Mouse (Mus musculus): ENCODE data around the gene Tmprss4.
A peak's percentile ranks its signal among the peaks of the same experiment; 100 is the strongest.

Gene Tmprss4

DNA sequence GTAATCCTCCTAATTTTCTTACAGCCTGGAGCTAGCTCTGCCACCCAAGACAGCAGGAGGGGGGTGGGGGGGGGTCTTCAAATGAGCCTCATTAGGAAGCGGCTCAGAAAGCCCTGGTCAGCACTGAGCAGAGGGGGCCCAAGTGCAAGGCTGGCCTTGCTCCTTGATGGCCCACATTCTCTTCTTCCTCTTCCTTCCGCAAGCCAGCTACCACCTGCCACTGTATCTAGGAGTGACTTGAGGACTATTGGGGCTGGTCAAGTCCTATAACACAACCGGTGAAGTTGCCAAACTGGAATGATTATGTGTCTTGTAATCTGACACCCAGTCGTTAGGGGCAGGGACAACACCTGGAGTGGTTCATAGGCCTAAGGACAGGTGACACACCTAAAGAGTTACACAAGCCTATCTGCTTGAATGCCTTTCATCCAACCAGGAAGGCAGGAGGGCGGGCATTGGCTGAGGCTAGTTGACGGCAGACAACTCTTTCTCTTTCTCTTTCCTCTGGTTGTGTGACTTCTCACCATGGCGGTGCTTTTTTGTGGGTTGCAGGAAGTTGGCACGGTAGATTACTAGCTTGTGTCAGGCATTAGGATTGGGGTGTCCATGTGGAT, at the start of gene Tmprss4:
TSS of gene Tmprss4 (minus strand) at position 296 of the 614 bp plus-strand sequence.
- no peak for DNase-seq

DNA sequence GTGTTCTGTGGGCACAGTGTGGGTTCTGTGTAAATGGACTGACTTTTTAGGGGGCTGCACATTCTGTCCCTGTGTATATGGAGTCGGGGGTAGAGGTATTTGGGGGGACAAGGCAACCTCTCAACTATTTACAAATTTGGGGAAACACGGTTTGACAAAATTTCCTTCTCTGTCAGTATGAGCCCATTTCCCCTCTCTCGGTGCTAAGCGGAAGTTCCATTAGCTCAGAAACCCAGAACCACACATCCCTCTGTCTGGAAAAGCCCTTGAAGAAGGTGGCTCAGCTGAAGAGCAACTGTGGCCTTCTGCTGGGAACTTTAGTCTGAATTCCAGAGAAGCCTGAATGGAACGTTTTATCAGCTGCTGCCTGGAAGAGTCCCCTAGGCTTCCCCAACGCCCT, 48.5 kb upstream of the Tmprss4 start:
- no peak for DNase-seq

DNA sequence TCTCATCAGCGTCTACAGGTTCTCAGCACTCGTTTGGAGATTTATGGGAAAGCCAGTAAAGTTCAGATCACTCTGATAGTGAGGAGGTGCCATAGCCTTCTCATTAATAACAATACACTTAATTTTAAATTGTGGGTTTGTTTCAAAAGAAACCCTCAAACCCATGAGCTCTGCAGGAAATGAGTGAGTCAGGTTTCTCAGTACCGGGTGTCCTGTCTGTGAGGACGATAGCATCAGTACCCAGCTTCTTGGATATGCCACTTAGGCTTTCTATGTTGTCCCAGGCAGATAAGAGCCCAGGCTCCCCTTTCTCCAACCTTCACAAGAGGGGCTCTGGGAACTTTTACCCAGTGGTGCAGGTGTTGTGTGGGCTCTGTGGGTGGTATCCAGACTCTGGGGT, 48.1 kb upstream of the Tmprss4 start:
- DNase-seq: no peak

DNA sequence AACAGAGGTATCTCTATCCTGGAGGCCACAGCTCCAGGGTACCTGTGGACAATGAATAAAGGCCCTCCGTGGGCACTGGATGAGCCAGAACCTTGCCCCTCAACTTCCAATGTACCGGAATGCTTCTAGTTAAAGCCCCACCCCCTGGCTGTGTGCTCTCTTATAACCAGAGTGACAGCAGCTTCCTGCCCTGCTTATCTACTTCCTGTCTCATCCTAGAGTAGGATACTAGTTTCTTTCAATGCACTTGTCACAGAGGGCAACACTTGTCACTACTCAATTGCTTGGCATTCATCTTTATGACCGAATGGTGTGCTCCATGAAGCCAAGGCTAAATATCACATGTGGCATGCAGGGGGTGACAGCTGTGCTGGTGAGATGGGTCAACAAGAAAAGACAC, 47.4 kb upstream of the Tmprss4 start:
- DNase-seq: no peak

DNA sequence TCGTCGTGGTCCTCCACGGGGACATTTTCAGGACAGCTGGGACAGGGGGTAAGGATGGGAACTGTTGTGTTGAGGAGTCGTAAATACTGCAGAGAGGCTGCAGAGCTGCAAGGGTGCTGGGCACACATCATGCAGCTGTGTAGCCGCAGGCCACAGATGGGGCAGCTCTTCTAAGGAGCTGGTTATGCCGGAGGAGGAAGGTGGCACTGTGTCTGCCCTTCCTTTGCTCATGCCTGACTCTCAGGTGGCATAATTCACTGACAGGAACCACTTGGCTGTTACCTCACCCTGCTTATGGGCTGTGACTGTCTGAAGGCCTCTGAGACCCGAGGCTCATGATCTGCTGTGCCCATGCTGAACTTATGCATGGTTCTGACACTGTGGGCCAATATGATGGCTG, 46.4 kb upstream of the Tmprss4 start:
- no peak for DNase-seq

DNA sequence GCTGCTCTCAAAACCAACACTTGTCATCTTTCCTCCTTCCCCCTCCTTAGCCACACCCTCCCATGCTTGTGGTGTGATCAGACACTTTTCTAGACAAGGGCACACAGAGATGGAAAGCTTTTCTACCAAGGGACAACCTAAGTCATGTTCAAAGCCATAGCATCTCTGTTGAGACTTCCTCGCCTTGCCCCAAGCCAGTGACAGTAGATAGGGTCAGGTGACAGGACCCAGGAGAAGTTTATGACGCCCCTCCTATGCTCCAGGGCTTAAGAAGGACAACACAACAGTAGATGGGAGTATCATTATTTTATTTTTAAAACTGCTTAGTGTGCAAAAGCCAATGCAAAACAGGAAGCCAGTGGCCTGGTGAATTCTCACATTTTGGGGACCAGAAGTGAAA, 43.6 kb upstream of the Tmprss4 start:
- no peak for DNase-seq

DNA sequence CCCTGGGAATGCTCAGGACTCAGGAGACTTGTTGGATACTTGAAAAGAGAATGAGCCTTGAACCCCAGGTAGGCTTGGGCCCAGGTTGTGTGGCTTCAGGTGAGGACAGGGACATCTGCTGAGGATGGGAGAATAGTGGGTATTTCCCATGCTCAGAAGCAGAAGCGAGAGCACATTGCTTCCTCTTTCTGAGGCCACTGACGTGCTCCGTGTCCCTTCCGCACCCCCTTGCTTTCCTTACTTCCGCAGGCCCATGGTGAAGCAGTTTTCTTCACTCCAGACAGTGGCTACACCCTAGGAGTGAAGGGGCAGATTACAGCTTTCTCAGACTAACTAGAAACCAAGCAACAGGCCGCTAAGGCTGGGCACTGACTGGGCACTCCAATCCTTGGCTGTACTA, 42.2 kb upstream of the Tmprss4 start:
- DNase-seq: no peak

DNA sequence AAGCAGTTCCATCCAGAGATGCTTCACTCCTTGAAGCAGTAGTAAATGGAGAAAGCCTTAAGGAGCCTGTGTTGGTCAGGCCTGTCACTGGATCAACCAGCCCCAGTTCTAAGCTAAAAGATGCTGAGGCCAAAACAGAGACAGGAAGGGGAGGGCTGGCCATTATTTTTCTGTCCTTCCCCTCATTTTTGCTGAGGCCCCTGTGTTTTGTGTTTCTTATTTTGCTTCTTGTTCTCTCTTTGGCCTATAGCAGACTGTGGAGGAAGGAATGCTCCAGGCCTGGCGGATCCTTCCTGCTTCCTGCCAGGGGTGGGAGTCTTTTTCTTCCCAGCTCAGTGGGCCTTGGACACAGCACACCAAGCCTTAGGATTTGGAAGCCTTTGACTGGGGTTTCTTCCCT, 41.5 kb upstream of the Tmprss4 start:
- DNase-seq: no peak

DNA sequence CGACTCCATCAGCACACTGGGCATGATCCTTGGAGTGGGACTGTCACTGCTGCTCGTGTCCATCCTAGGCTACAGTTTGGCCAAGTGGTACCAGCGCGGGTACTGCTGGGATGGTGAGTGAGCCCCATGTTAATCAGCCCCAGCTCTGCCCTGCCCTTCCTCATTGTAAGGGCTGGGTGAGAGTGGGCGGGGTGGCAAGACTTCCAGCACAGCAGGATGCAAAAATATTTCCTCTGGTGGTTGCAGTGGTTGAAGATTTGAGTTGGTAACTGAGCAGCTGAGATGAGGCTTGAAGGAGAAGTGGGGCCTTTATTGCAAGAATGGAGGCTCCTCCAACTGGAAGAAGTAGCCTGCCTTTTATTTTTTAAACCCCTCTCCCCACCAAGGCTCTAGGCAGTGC, 37.5 kb upstream of the Tmprss4 start:
- DNase-seq: no peak

DNA sequence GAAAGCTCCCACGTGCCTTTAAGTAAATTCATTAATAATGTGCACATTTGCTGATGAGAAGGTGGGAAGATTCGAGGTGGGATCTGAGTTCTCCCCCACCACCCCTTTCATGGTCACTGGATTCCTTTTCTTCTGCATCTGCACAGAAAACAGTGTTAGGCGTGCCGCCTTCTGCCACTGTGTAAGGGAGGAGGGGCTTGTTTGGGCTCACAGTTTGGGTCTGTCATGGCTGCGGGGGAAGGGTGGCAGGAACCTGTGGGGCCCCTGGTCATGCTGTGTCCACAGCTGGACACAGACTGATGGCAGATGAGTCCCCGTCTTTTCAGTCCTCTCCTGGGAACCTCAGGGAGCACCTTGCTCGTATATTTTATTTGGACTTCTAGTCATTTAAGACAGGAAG, 32.9 kb upstream of the Tmprss4 start:
- DNase-seq: no peak

DNA sequence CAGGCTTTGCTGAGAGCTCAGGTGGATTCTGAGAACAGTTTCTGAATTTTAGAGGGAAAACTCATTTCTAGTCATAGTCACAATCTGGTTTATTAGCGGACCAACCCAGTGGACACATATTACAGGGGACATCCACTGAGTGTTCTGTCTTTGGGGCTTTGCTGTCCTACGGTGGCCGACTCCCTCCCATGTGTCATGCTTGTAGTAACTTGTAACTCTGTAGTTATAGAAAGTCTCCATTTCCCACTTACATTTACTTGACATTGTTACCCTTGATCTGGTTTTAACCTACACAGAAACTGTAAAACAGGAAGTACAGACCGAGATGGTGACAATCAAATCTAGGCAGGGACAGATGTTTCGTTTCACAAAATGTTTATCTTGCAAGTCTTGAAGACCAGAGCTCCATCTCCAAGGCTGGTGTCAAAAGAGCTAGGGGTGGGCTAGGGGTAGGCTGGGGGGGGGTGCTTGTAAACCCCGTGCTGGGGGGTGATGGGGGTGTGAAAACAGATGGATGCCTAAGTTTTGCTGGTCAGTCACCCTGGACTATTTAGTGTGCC, 31.9 kb upstream of the Tmprss4 start:
- no peak for DNase-seq

DNA sequence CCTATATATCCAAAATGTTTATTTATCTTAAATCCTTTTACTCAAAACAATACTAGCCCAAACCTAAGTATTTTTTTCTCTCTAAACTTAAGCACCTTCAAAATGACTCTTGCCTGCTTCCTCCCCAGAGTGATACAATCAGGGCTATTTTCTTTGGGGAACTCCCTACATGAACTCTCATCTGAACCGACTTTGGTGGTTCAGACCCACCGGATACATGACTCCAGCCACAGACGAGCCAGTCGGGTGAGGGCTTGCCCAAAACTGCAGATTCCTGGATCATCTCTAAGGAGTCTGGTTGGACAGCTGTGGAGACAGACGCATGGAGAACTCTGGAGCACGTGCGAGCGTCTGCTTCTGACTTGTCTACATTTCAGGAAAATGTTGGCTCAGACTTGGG, 25.5 kb upstream of the Tmprss4 start:
- DNase-seq: no peak

DNA sequence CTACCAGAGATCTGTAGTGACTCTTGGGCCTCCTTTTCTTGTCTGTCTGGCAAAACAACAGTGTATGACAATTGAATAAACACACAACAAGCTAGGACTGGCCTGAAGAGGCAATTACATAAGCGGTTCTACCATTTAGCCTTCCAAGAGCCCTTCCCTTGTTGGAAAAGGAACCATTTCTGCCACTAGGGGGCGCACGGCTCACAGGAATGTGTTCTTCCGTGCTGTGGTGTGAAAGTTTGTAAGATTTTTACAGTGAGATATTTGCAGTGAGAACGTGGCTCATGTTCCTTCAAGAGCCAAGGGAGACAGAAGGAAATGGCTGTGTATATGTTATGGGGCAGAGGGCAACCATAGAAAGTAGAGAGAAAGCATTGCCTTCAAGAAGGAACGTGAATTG, 17.7 kb upstream of the Tmprss4 start:
- peak; percentile 87 for DNase-seq

DNA sequence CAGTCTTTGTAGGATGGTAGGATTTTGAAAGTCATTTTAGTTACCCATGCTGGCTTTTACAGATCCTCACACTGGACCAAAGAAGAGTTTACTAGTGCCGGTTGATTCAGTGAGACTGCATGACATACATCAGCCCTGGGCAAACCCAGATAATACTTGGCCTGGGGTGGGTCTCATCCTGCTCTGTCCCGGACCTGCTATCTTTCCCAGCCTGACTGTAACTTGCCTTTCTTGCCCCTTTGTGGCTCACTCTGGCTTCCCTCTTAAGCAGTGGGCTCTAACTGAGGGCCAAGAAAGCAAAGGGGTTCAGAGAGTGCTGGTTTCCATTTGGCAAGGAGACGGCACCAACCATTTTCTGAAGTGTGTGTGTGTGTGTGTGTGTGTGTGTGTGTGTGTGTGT, 15.8 kb upstream of the Tmprss4 start:
- DNase-seq: no peak

DNA sequence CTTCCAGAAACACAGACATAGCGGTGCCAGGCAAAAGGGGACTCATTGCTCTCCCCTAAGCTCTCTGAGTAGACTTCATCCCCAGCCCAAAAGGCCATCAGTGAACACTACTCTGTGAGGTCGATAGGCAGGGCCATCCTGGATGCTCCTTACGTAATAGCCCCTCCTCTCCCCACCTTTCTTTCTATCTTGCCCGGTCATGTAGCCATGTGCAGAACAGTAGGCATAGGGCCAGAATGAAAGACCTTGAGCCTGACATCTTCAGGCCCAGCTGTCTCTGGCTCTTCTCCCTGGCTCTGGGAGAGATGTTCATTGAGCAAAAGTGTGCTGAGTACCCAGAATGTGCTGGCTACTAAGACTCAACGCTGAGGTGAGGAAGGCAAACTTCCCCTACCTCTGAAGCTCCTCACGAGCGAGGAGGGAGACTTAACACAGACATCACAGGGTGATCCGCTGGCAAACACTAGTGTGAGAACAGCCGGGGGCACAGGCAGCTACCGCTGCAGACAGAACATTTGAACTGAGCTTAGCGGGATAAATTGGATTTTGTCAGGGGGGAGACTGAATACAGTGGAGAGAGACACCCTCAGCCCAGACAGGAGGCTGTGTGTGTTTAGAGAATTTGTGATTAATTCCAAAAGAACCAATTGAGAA, 11.8 kb upstream of the Tmprss4 start:
- DNase-seq: peak; percentile 23

DNA sequence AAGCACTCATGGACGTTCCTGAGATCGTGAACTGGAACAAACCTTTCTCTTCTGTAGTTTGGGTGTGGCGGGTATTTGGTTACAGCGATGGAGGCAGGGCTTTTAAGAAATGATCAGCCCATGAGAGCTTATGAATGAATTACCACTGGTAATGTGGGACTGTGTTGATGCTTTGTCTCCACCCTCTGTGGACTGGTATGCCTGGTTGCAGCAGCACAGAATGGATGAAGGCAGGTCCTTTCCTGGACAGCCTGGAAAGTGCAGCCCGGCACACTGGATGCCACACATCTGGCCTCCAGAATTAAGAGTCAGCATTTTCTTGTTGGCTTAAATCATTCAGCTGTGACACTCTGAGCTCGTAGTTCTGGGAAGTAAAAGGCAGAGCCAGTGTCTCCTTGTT, 8.1 kb upstream of the Tmprss4 start:
- DNase-seq: no peak

DNA sequence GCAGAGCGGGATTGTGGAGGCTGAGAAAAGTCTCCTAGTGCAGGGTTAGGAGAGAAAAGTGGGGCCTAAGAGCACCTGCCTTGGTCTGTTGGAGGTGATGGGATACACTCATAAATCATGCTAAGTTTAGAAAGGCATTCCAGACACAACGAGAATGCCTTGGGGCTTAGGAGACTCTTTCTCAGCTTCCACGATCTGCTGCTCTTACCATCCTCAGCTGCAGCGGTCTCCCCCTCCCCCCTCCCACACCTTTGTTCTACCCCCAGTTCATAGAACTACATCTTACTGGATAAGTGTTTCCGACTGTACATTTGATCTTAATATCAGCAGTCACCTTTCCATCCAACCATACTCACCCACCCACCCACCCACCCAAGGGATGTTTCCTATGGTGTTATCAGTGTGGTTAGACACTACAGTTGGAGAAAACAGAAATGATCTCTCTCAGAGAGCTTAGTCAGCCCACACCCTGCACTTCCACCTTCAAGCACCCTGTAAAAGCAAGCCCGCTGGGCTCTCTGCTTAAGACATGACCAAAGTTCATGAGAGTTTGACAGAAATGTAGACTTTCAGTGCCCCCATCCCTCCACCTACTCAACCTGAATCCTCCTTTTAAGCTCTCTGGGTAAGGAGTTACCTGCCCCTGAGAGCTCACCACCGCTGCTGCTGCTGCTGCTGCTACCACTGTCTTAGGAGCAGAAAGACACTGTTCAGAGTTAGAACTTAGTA, 3.3 kb upstream of the Tmprss4 start:
- DNase-seq: no peak

DNA sequence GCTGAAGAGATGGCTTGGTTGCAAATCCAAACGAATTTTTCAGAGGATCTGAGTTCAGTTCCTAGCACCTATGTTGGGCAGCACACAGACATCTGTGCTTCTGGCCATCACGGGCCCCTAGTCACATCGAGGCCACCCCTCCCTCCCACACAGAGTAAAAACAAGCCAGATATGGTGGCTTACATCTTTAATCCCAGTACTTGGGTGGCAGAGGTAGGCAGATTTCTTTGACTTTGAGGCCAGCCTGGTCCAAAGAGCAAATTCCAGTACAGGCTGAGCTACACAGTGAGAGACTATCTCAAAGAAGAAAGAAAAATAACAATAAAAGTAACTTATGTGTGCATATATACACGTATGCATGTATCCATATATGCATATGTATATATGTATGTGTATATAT, 2.2 kb upstream of the Tmprss4 start:
- no peak for DNase-seq

DNA sequence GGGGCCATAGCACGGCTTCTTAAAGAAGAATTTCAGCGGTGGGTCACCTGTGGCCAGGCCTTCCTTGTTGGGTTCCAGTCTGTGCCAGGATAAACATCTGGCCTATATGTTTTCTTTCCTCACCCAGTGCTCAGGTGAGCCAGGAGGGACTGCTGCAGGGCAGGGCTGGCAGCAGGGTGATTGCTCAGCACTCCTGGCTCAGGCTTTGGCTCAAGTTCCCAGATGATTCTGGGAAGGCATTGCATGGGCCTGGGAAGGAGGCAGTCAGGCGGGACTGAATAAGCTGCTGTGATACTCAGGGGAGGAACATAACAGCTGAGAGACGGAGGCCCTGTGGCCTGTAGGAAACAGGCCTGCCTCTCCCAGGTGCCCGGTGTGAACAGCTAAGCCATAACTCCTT, 1.3 kb upstream of the Tmprss4 start:
- no peak for DNase-seq

DNA sequence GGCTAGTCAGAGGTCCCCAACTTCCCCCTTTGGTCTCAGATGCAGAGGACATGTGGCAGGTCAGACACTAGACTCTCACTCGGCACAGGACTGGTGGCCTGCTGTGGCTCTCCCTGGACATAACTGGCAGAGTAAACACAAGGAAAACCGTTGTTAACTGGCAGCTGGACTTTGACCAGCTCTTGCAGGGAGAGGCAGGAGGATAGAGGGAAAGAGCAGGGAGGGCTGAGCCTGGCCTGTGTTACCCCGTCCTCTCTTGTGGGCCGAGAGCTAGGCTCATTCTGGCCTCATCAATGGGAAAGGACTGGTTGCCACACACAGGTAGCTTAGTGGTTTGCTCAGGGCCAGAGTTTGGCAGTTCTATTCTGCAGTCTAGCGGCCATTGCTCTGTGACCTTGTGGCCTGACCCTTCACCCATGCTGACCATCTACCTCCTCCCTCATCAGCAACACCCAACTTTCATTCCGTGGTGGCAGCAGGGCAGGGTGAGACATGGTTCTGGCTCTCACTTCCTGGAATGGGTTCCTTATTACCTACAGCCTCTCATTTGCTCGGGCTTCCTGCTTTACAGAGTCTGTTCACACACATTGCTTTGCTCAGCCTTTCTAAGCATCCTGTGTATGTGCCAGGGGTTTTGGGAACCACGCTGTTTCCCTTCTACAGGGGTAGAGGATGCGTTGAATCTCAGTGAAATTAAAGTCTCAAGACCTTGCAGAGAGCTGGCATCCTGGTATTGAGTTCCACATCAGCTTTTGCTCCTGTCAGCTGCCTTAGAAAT, 1.7 kb downstream of the Tmprss4 start:
- DNase-seq: no peak

DNA sequence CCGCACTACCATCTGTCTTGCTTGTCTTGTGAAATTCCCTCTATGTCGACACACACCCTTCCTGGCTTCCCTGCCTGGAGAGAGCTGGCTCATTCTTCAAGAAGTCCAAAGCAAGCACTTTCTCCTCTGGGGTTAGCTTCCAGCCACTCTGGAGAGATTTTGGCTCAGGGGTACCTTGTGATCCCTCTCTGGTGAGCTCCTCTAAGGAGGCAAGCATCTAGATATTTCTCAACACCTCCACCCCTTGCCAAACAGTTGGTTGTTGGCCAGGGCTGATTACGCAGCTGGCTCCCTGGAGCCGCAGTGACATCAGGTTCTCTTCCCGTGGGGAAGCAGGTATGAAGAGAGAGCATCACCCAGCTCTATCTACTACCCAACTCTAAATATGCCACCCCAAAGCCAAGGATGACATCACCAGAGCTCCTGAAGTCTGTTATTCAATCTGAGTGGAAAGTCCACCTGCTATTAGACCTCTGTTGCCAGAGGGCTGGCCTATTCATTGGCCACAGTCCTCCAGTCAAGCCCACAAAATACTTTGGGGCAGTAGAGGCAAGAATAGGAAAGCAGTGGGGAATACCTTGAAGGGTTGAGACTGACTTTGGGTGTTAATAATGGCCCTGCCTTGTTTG, 2.5 kb downstream of the Tmprss4 start:
- DNase-seq: no peak

DNA sequence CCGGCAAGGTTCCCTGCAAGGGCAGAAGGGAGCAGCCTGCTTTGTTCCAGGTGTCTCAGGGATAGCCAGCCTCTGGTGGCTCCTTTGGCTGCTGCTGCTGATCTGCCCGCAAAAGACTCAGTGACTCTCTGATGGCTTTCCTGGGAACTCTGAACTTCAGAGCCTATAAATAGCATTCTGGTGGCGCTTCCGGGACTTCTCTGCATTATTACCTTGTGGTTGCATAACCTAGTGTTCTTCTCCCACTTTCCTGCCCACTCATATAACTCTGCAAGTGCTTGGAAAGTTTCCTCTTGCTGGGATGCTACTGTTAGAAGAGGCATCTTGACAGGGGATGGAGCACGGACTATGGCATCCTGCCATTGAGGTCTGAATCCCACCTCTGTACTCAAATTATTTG, 6.3 kb downstream of the Tmprss4 start:
- DNase-seq: no peak

All from cerebellum, adult 9-11 months (tissue).